Mouse (Mus musculus): ENCODE measurements around the gene Ikzf2. TPM values are rescaled to one million over a fixed set of nuclear protein-coding genes. Genes with fewer than 3 reads are reported as not detected.
A peak's percentile ranks its signal among the peaks of the same experiment; 100 is the strongest.

The Ikzf2 gene
- total and polyA plus RNA-seq, 2 experiments from 2014 or later = 0.94 to 4.0 TPM

GRCm38 (mm10) chr1:69545217-69545884 is 141.7 kb downstream of the Ikzf2 start:
- H3K36me3 ChIP-seq (ENCODE audit: insufficient read depth, low read length) = no peaks in the 10 kb centered on the region
- ATAC-seq (no peak), DNase-seq (ENCODE audit: low spot score) (no peak)
- no peak for TF ChIP-seq CTCF (IDR thresholded peaks at IDR 0.05; ENCODE audit: low read depth)
- no peak overlapping the region for H3K4me2 ChIP-seq (ENCODE audit: low read depth, low read length)
- no peaks in the 10 kb centered on the region for H3K9me3 ChIP-seq (ENCODE audit: low read length)
- no peak overlapping the region for H3K4me3 ChIP-seq (ENCODE audit: low read length)
- H3K27me3 ChIP-seq (ENCODE audit: insufficient read depth, low read length) = no peaks in the 10 kb centered on the region
- 90% methylated on average over 8 of the region's 8 CpGs for WGBS
- H3K9ac ChIP-seq (replicated peaks; ENCODE audit: low read length) = no peak overlapping the region
- no peak overlapping the region for H3K27ac ChIP-seq
- H3K4me1 ChIP-seq (ENCODE audit: insufficient read depth, low read length) = no peaks in the 10 kb centered on the region

- no peak for TF ChIP-seq CTCF (IDR thresholded peaks at IDR 0.05; ENCODE audit: low read depth)
- ATAC-seq (no peak), DNase-seq (ENCODE audit: low spot score) (no peak)
- H3K36me3 ChIP-seq (ENCODE audit: insufficient read depth, low read length) = no peaks in the 10 kb centered on the region
- no peaks in the 10 kb centered on the region for H3K9me3 ChIP-seq (ENCODE audit: low read length)
- H3K27ac ChIP-seq = no peak overlapping the region
- H3K27me3 ChIP-seq (ENCODE audit: insufficient read depth, low read length) = no peaks in the 10 kb centered on the region
- H3K4me2 ChIP-seq (ENCODE audit: low read depth, low read length) = no peak overlapping the region
- 96% methylated on average over 6 of the region's 6 CpGs for WGBS
- no peak overlapping the region for H3K9ac ChIP-seq (replicated peaks; ENCODE audit: low read length)
- no peak overlapping the region for H3K4me3 ChIP-seq (ENCODE audit: low read length)
- H3K4me1 ChIP-seq (ENCODE audit: insufficient read depth, low read length) = no peaks in the 10 kb centered on the region
These were observed 143.1 kb downstream of the Ikzf2 start for GRCm38 (mm10) chr1:69543774-69544597.

DNA sequence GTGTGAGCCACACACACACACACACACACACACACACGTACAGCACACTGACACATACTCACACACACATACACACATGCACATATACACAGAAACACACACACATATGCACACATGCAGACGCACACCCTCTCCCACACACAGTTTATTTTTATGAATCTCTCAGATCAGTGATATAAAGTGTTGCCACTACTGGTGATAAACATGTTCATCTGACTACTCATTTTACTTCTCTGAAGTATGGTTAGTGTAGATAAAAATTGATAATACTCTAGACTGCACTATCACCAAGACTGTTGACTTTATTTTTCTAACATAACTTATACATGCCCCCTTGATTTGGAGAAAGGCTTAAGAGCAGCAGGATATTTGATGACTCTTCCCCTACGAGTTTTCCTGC is 144.5 kb downstream of the Ikzf2 start:
- no peak for DNase-seq (ENCODE audit: low spot score)
- Histone ChIP-seq H3K9ac (replicated peaks; ENCODE audit: low read length) (no peak overlapping the region), H3K4me2 (ENCODE audit: low read depth, low read length) (no peak overlapping the region), H3K36me3 (ENCODE audit: insufficient read depth, low read length) (no peaks in the 10 kb centered on the region), H3K9me3 (ENCODE audit: low read length) (no peaks in the 10 kb centered on the region), H3K4me3 (ENCODE audit: low read length) (no peak overlapping the region), H3K4me1 (ENCODE audit: insufficient read depth, low read length) (no peaks in the 10 kb centered on the region), H3K27me3 (ENCODE audit: insufficient read depth, low read length) (no peaks in the 10 kb centered on the region), H3K27ac (no peak overlapping the region)
- 87% methylated on average over 3 of the region's 3 CpGs for WGBS
- ATAC-seq = no peak
- TF ChIP-seq CTCF (IDR thresholded peaks at IDR 0.05; ENCODE audit: low read depth) = no peak

GRCm38 (mm10) chr1:69538663-69539062 is 148.4 kb downstream of the Ikzf2 start:
- no peak overlapping the region for H3K4me2 ChIP-seq (ENCODE audit: low read depth, low read length)
- H3K9ac ChIP-seq (replicated peaks; ENCODE audit: low read length) = no peak overlapping the region
- H3K27me3 ChIP-seq (ENCODE audit: insufficient read depth, low read length) = no peaks in the 10 kb centered on the region
- no peaks in the 10 kb centered on the region for H3K36me3 ChIP-seq (ENCODE audit: insufficient read depth, low read length)
- no peaks in the 10 kb centered on the region for H3K9me3 ChIP-seq (ENCODE audit: low read length)
- no peak overlapping the region for H3K4me3 ChIP-seq (ENCODE audit: low read length)
- no peak overlapping the region for H3K27ac ChIP-seq
- H3K4me1 ChIP-seq (ENCODE audit: insufficient read depth, low read length) = no peaks in the 10 kb centered on the region
- no peak for TF ChIP-seq CTCF (IDR thresholded peaks at IDR 0.05; ENCODE audit: low read depth)
- WGBS = 25% methylated on average over 7 of the region's 7 CpGs
- DNase-seq (ENCODE audit: low spot score) = peak; percentile 9
- ATAC-seq = 0 out of 2 replicates have a peak, but pooled peaks have one; percentile 38

- ATAC-seq = no peak
- 54% methylated on average over 3 of the region's 3 CpGs for WGBS
- no peak overlapping the region for H3K4me3 ChIP-seq (ENCODE audit: low read length)
- no peak for DNase-seq (ENCODE audit: low spot score)
- no peaks in the 10 kb centered on the region for H3K4me1 ChIP-seq (ENCODE audit: insufficient read depth, low read length)
- TF ChIP-seq CTCF (IDR thresholded peaks at IDR 0.05; ENCODE audit: low read depth) = no peak
- H3K9ac ChIP-seq (replicated peaks; ENCODE audit: low read length) = no peak overlapping the region
- H3K27ac ChIP-seq = no peak overlapping the region
- no peak overlapping the region for H3K4me2 ChIP-seq (ENCODE audit: low read depth, low read length)
- no peaks in the 10 kb centered on the region for H3K27me3 ChIP-seq (ENCODE audit: insufficient read depth, low read length)
- no peaks in the 10 kb centered on the region for H3K9me3 ChIP-seq (ENCODE audit: low read length)
- H3K36me3 ChIP-seq (ENCODE audit: insufficient read depth, low read length) = no peaks in the 10 kb centered on the region
These were observed 149.4 kb downstream of the Ikzf2 start for GRCm38 (mm10) chr1:69537619-69538018.

DNA sequence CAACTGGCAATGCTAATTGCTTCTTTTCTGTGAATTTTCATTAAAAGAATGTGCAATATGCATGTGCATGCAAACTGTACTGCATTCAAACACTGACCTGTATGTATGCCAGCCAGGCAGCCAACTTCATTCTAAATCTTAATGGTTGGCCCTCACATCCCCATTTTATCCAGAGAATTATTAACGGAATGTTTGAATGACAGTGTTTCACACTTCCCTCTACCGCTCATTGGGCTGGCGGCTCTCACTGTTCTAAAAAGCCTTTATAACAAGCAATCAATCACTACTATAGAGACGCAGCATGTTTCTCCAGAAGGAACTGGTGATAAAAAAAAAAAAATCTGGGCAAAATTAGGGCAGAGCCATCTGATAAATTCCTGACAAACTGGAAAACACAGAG is 151.5 kb downstream of the Ikzf2 start:
- no peak for ATAC-seq

DNA sequence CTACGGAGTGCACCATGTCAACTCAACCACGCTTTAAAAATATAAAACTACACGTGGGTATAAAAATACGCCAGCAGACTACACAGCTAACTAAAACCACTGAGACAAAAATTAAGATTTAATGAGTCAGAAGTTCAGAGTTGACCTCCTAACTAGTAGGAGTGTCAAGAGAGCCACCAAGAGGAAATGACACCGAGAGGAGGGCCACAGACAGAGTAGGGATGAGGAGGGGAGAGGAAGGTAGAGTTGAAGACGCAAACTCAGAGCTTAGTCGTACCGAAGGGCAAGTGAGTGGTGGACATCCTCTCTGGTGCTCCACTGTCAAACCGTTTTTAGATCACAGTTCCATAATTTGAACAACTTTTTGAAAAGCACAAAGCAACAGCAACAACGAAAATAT is 154.0 kb downstream of the Ikzf2 start:
- Histone ChIP-seq H3K4me1 (ENCODE audit: insufficient read depth, low read length) (no peaks in the 10 kb centered on the region), H3K4me3 (ENCODE audit: low read length) (no peak overlapping the region), H3K9ac (replicated peaks; ENCODE audit: low read length) (no peak overlapping the region), H3K4me2 (ENCODE audit: low read depth, low read length) (no peak overlapping the region), H3K27ac (no peak overlapping the region), H3K9me3 (ENCODE audit: low read length) (no peaks in the 10 kb centered on the region), H3K36me3 (ENCODE audit: insufficient read depth, low read length) (no peaks in the 10 kb centered on the region), H3K27me3 (ENCODE audit: insufficient read depth, low read length) (no peaks in the 10 kb centered on the region)
- no peak for TF ChIP-seq CTCF (IDR thresholded peaks at IDR 0.05; ENCODE audit: low read depth)
- no peak for DNase-seq (ENCODE audit: low spot score)
- 93% methylated on average over 10 of the region's 10 CpGs for WGBS
- ATAC-seq = no peak

More for the DNA sequence above, 151.5 kb downstream of the Ikzf2 start:
- DNase-seq (ENCODE audit: low spot score) = no peak
- Histone ChIP-seq H3K27ac (no peak overlapping the region), H3K4me2 (ENCODE audit: low read depth, low read length) (no peak overlapping the region), H3K4me1 (ENCODE audit: insufficient read depth, low read length) (no peaks in the 10 kb centered on the region), H3K9ac (replicated peaks; ENCODE audit: low read length) (no peak overlapping the region), H3K9me3 (ENCODE audit: low read length) (no peaks in the 10 kb centered on the region), H3K27me3 (ENCODE audit: insufficient read depth, low read length) (no peaks in the 10 kb centered on the region), H3K36me3 (ENCODE audit: insufficient read depth, low read length) (no peaks in the 10 kb centered on the region), H3K4me3 (ENCODE audit: low read length) (no peak overlapping the region)
- WGBS = 31% methylated on average over 4 of the region's 4 CpGs
- TF ChIP-seq CTCF (IDR thresholded peaks at IDR 0.05; ENCODE audit: low read depth) = no peak
